Comparison of ENCODE assay signal across 7 mouse cellular contexts in genomic region chr3:51484370-51484769, GRCm38 (mm10). TPM values are rescaled to one million over a fixed set of nuclear protein-coding genes. Genes with fewer than 3 reads are reported as not detected.
DNase-seq lines count a peak whose midpoint lies in the region; ATAC-seq and TF ChIP-seq lines count a peak whose summit lies in the region.

No protein-coding gene starts in this region.

- no peaks in the 10 kb centered on the region for H3K36me3 ChIP-seq in neural tube, embryonic 11.5 days (ENCODE audit: control insufficient read depth, insufficient read depth, low read length)
- H3K36me3 ChIP-seq in forebrain, embryonic 11.5 days (ENCODE audit: control insufficient read depth, insufficient read depth, low read length), result no peaks in the 10 kb centered on the region
- no peaks in the 10 kb centered on the region for H3K36me3 ChIP-seq in liver, embryonic 12.5 days
- no peaks in the 10 kb centered on the region for H3K36me3 ChIP-seq in stomach, postnatal 0 days (ENCODE audit: control insufficient read depth, insufficient read depth, low read length)

- no peak for TF ChIP-seq EP300 in stomach, postnatal 0 days (optimal IDR thresholded peaks at IDR 0.05)

- H3K9ac ChIP-seq in neural tube, embryonic 11.5 days (ENCODE audit: low read length), result peak overlapping the region; percentile 86
- H3K9ac ChIP-seq in forebrain, embryonic 11.5 days (ENCODE audit: low read length), result peak overlapping the region; percentile 84
- peak overlapping the region; percentile 83 for H3K9ac ChIP-seq in liver, embryonic 12.5 days
- peak overlapping the region; percentile 85 for H3K9ac ChIP-seq in stomach, postnatal 0 days (ENCODE audit: low read length)

- H3K9me3 ChIP-seq in neural tube, embryonic 11.5 days (ENCODE audit: control insufficient read depth, low read length), result no peaks in the 10 kb centered on the region
- H3K9me3 ChIP-seq in forebrain, embryonic 11.5 days (ENCODE audit: control insufficient read depth, low read length), result no peaks in the 10 kb centered on the region
- H3K9me3 ChIP-seq in liver, embryonic 12.5 days (replicated peaks), result no peaks in the 10 kb centered on the region
- no peaks in the 10 kb centered on the region for H3K9me3 ChIP-seq in stomach, postnatal 0 days (ENCODE audit: control insufficient read depth, low read length)

- peak overlapping the region; percentile 70 for H3K4me3 ChIP-seq in neural tube, embryonic 11.5 days (ENCODE audit: low read depth, low read length)
- H3K4me3 ChIP-seq in forebrain, embryonic 11.5 days (ENCODE audit: low read depth, low read length), result peak overlapping the region; percentile 58
- H3K4me3 ChIP-seq in liver, embryonic 12.5 days, result peak overlapping the region; percentile 79
- H3K4me3 ChIP-seq in stomach, postnatal 0 days (ENCODE audit: low read depth, low read length), result peak overlapping the region; percentile 79

- H3K4me2 ChIP-seq in neural tube, embryonic 11.5 days (ENCODE audit: low read depth), result peak overlapping the region; percentile 92
- H3K4me2 ChIP-seq in forebrain, embryonic 11.5 days (ENCODE audit: low read depth, low read length, severe bottlenecking), result peak overlapping the region; percentile 69
- H3K4me2 ChIP-seq in liver, embryonic 12.5 days, result peak overlapping the region; percentile 96
- peak overlapping the region; percentile 76 for H3K4me2 ChIP-seq in stomach, postnatal 0 days (replicated peaks; ENCODE audit: low read depth)

- H3K27ac ChIP-seq in neural tube, embryonic 11.5 days (ENCODE audit: low read depth, low read length), result peak overlapping the region; percentile 90
- H3K27ac ChIP-seq in forebrain, embryonic 11.5 days (ENCODE audit: low read depth, low read length), result 0 out of 2 replicates have a peak overlapping the region, but pooled peaks have one; percentile 79
- peak overlapping the region; percentile 89 for H3K27ac ChIP-seq in liver, embryonic 12.5 days
- H3K27ac ChIP-seq in stomach, postnatal 0 days (replicated peaks), result peak overlapping the region; percentile 96

- peak; percentile 40 for ATAC-seq in neural tube, embryonic 11.5 days (ENCODE audit: insufficient read depth, low FRiP score, low TSS enrichment)
- ATAC-seq in forebrain, embryonic 11.5 days (replicated peaks; ENCODE audit: low FRiP score), result peak; percentile 35
- peak; percentile 9 for ATAC-seq in liver, embryonic 12.5 days
- ATAC-seq in stomach, postnatal 0 days (ENCODE audit: low FRiP score, low TSS enrichment), result peak; percentile 31; the same call in 1 of the 2 replicates

- 0% methylated on average over 33 of the region's 33 CpGs for WGBS in neural tube, embryonic 11.5 days
- under 1% methylated on average over 33 of the region's 33 CpGs for WGBS in forebrain, embryonic 11.5 days
- WGBS in liver, embryonic 12.5 days (ENCODE audit: insufficient replicate concordance), result under 1% methylated on average over 33 of the region's 33 CpGs
- WGBS in stomach, postnatal 0 days, result under 1% methylated on average over 33 of the region's 33 CpGs

- no peaks in the 10 kb centered on the region for H3K27me3 ChIP-seq in neural tube, embryonic 11.5 days (ENCODE audit: control insufficient read depth, insufficient read depth, low read length)
- no peaks in the 10 kb centered on the region for H3K27me3 ChIP-seq in forebrain, embryonic 11.5 days (ENCODE audit: control insufficient read depth, insufficient read depth, low read length)
- no peaks in the 10 kb centered on the region for H3K27me3 ChIP-seq in liver, embryonic 12.5 days (replicated peaks)
- H3K27me3 ChIP-seq in stomach, postnatal 0 days (ENCODE audit: control insufficient read depth, insufficient read depth, low read length), result no peaks in the 10 kb centered on the region

- no peak for DNase-seq in neural tube, embryonic 11.5 days (ENCODE audit: low spot score)
- DNase-seq in neural tube, embryonic 10.5 days (ENCODE audit: extremely low spot score, low spot score), result no peak
- no peak for DNase-seq in forebrain, embryonic 11.5 days (ENCODE audit: low spot score)
- DNase-seq in stomach, postnatal 0 days (ENCODE audit: low spot score), result no peak
- no peak for DNase-seq in embryo, embryonic 9.5 days (ENCODE audit: extremely low spot score)
- DNase-seq in ovary, postnatal 10 days (ENCODE audit: low spot score), result no peak

- TF ChIP-seq CTCF in stomach, postnatal 0 days (IDR thresholded peaks at IDR 0.05; ENCODE audit: low read depth), result no peak

- peaks cover 8% of the 10 kb centered on the region for H3K4me1 ChIP-seq in neural tube, embryonic 11.5 days (ENCODE audit: control insufficient read depth, insufficient read depth, low read length)
- H3K4me1 ChIP-seq in forebrain, embryonic 11.5 days (replicated peaks; ENCODE audit: control insufficient read depth, insufficient read depth, low read length), result peaks cover 3% of the 10 kb centered on the region; the same call in 1 of the 2 replicates
- peaks cover 27% of the 10 kb centered on the region for H3K4me1 ChIP-seq in liver, embryonic 12.5 days
- H3K4me1 ChIP-seq in stomach, postnatal 0 days (replicated peaks; ENCODE audit: control insufficient read depth, insufficient read depth), result peaks cover 3% of the 10 kb centered on the region; the same call in 1 of the 2 replicates

RNA-seq across cellular contexts. Expression of gene Rab33b, which starts 0.7 kb away (rescaled TPM):
- polyA plus RNA-seq in neural tube, embryonic 11.5 days (2014; fragmentation: Nextera tagmentation; extraction: Ambion mirVana), result 13.4 and 14.7 TPM in 2 replicates
- 14.4 and 14.8 TPM in 2 replicates for polyA plus RNA-seq in forebrain, embryonic 11.5 days (2014; fragmentation: Nextera tagmentation; extraction: Ambion mirVana)
- polyA plus RNA-seq in liver, embryonic 12.5 days (2016; fragmentation: Nextera tagmentation; extraction: Ambion mirVana), result 6.5 and 7.6 TPM in 2 replicates
- 15.9 TPM in 2 replicates for polyA plus RNA-seq in stomach, postnatal 0 days (2015; fragmentation: Nextera tagmentation; extraction: Ambion mirVana)
